Mouse (Mus musculus) right cerebral cortex, postnatal 14 days (tissue): ENCODE measurements around the gene Apbb2.

ENCODE experiments used
- DNase-seq: peaks from one replicate; pipeline ENCODE4 v3.0.0; 2022

Gene Apbb2

GRCm38 (mm10) chr5:66545573-66546141 lies 72.9 kb downstream of the Apbb2 start:
- DNase-seq = no peak

- no peak for DNase-seq
Measured at GRCm38 (mm10) chr5:66543761-66544160, 74.8 kb downstream of the Apbb2 start.

GRCm38 (mm10) chr5:66543344-66543743 lies 75.2 kb downstream of the Apbb2 start:
- DNase-seq = no peak

GRCm38 (mm10) chr5:66542521-66542920 lies 76.1 kb downstream of the Apbb2 start:
- no peak for DNase-seq

GRCm38 (mm10) chr5:66541385-66541784 lies 77.2 kb downstream of the Apbb2 start:
- DNase-seq = no peak

- DNase-seq = no peak
Measured at GRCm38 (mm10) chr5:66540246-66540645, 78.3 kb downstream of the Apbb2 start.

- DNase-seq = no peak
Measured at GRCm38 (mm10) chr5:66537811-66538210, 80.8 kb downstream of the Apbb2 start.

- no peak for DNase-seq
Measured at GRCm38 (mm10) chr5:66536696-66537358, 81.8 kb downstream of the Apbb2 start.

GRCm38 (mm10) chr5:66535566-66536236 lies 82.9 kb downstream of the Apbb2 start:
- no peak for DNase-seq

- no peak for DNase-seq
Measured at GRCm38 (mm10) chr5:66533711-66534425, 84.7 kb downstream of the Apbb2 start.

GRCm38 (mm10) chr5:66532827-66533226 lies 85.8 kb downstream of the Apbb2 start:
- DNase-seq = no peak

GRCm38 (mm10) chr5:66530361-66530760 lies 88.2 kb downstream of the Apbb2 start:
- no peak for DNase-seq

GRCm38 (mm10) chr5:66529631-66530030 lies 89.0 kb downstream of the Apbb2 start:
- no peak for DNase-seq

- no peak for DNase-seq
Measured at GRCm38 (mm10) chr5:66528567-66528966, 90.0 kb downstream of the Apbb2 start.

GRCm38 (mm10) chr5:66527090-66527489 lies 91.5 kb downstream of the Apbb2 start:
- no peak for DNase-seq

GRCm38 (mm10) chr5:66525002-66525401 lies 93.6 kb downstream of the Apbb2 start:
- no peak for DNase-seq

- DNase-seq = no peak
Measured at GRCm38 (mm10) chr5:66523681-66524503, 94.7 kb downstream of the Apbb2 start.

GRCm38 (mm10) chr5:66521250-66521649 lies 97.3 kb downstream of the Apbb2 start:
- DNase-seq = no peak

- DNase-seq = no peak
Measured at GRCm38 (mm10) chr5:66519511-66519910, 99.1 kb downstream of the Apbb2 start.

- no peak for DNase-seq
Measured at GRCm38 (mm10) chr5:66518411-66519006, 100.1 kb downstream of the Apbb2 start.

- no peak for DNase-seq
Measured at GRCm38 (mm10) chr5:66517503-66517902, 101.1 kb downstream of the Apbb2 start.

- no peak for DNase-seq
Measured at GRCm38 (mm10) chr5:66516311-66516710, 102.3 kb downstream of the Apbb2 start.
